Mouse (Mus musculus): ENCODE results near the gene Relch. TPM values are rescaled to one million over a fixed set of nuclear protein-coding genes. Genes with fewer than 3 reads are reported as not detected.
"Not testable (repeated sequence)": the region's sequence is repeated elsewhere in the genome, so short reads cannot be mapped to it uniquely, and the experiment has no call there.

Gene Relch
- polyA plus RNA-seq, 1 experiment from 2014 or later: 50.0 TPM

DNA sequence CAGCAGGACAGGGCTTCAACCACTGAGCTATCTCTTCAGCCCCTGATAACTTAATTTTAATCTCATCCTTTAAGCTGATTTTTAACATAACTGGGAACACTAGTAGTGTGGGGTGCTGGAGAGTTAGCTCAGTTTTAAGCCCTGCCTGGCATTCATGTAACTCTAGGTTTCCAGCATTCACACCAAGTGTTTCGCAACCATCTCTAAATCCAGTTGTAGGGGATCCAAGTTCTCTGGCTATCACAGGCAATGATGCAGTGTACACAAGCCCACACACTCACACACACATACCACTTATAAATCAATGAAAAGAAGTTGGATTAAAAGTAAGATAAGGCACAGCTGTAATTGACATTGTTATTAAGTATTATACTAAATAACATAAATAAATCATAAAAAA, 54.7 kb downstream of the Relch start:
- Histone ChIP-seq H3K27ac (replicated peaks; ENCODE audit: low read depth, low read length) (no peak overlapping the region), H3K36me3 (ENCODE audit: control insufficient read depth, insufficient read depth, low read length) (peaks cover 44% of the 10 kb centered on the region), H3K27me3 (ENCODE audit: control insufficient read depth, insufficient read depth, low read length) (no peaks in the 10 kb centered on the region), H3K9me3 (ENCODE audit: control insufficient read depth, low read length) (no peaks in the 10 kb centered on the region), H3K9ac (replicated peaks; ENCODE audit: low read length) (no peak overlapping the region), H3K4me3 (replicated peaks; ENCODE audit: low read depth, low read length) (no peak overlapping the region), H3K4me1 (ENCODE audit: control insufficient read depth, insufficient read depth, low read length) (no peaks in the 10 kb centered on the region), H3K4me2 (ENCODE audit: low read length) (no peak overlapping the region)
- ATAC-seq (ENCODE audit: low FRiP score, low TSS enrichment) (no peak), DNase-seq (no peak)
- WGBS: 98% methylated on average over 1 of the region's 1 CpGs

DNA sequence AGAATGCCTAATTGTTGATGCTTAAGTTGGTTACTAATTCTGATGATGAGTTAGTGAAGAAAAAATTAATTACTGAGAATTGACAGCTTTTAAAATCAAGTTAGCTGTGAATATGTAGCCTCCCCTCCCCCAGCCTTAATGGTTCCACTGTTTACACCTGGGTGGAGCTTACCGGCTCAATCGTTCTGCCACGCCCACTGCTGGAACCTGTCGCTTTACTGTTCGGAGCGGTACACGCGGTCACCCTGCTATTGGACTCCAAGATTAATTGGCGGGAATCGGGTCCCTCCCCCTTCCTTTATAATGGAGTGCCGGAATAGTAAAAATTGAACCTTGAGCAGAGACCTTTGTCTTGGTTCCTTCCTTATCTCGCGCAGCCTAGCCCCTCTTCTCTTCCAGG, 65.6 kb downstream of the Relch start:
- peaks cover 31% of the 10 kb centered on the region for H3K36me3 ChIP-seq (ENCODE audit: control insufficient read depth, insufficient read depth, low read length)
- not testable (repeated sequence) for H3K4me2 ChIP-seq (ENCODE audit: low read length); H3K27ac ChIP-seq (replicated peaks; ENCODE audit: low read depth, low read length); H3K4me3 ChIP-seq (replicated peaks; ENCODE audit: low read depth, low read length); H3K9me3 ChIP-seq (ENCODE audit: control insufficient read depth, low read length); H3K27me3 ChIP-seq (ENCODE audit: control insufficient read depth, insufficient read depth, low read length); DNase-seq; H3K9ac ChIP-seq (replicated peaks; ENCODE audit: low read length); ATAC-seq (ENCODE audit: low FRiP score, low TSS enrichment); H3K4me1 ChIP-seq (ENCODE audit: control insufficient read depth, insufficient read depth, low read length)
- 99% methylated on average over 13 of the region's 13 CpGs for WGBS

DNA sequence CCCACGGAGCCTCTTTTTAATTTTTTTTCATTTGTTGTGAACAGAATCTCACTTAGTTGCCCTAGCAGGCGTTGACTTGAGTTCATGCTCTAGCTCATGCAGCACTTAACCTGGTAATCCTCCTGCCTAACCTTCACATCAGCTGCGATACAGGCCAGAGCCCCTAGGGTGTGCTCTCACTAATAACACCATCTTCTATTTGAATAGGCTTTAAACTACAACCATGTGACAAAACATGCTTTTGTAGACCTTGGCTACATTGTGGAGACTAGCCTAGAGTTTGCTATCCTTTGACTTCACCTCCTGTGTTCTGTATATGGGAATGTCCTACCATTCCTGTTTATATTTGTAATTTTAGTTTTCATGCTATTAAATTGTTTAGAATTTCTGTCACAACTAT, 71.7 kb downstream of the Relch start:
- Histone ChIP-seq H3K9ac (replicated peaks; ENCODE audit: low read length) (no peak overlapping the region), H3K27me3 (ENCODE audit: control insufficient read depth, insufficient read depth, low read length) (no peaks in the 10 kb centered on the region), H3K4me1 (ENCODE audit: control insufficient read depth, insufficient read depth, low read length) (no peaks in the 10 kb centered on the region), H3K36me3 (ENCODE audit: control insufficient read depth, insufficient read depth, low read length) (peaks cover 36% of the 10 kb centered on the region), H3K27ac (replicated peaks; ENCODE audit: low read depth, low read length) (no peak overlapping the region), H3K4me2 (ENCODE audit: low read length) (no peak overlapping the region), H3K9me3 (ENCODE audit: control insufficient read depth, low read length) (no peaks in the 10 kb centered on the region), H3K4me3 (replicated peaks; ENCODE audit: low read depth, low read length) (no peak overlapping the region)
- DNase-seq (peak; percentile 6), ATAC-seq (ENCODE audit: low FRiP score, low TSS enrichment) (no peak)
- WGBS: 77% methylated on average over 3 of the region's 3 CpGs

DNA sequence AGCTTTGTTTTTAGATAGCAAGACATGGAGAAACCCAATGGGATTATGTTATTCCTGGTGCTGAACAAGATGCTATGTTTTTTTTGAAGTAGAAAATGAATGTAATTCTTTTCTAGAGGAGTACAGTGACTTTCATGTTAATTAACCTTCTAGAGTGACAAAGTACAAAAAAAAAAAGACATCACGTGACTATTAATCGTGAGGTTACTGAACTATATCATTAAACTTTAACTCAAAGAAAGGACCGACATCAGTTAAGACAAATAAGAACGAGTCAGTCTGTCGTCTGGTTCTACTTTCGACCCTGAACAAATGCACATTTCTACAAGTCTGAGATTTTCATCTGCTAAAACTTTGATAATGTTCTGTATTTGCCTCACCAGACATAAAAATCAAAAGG, 74.7 kb downstream of the Relch start:
- Histone ChIP-seq H3K4me2 (ENCODE audit: low read length) (no peak overlapping the region), H3K9me3 (ENCODE audit: control insufficient read depth, low read length) (no peaks in the 10 kb centered on the region), H3K27me3 (ENCODE audit: control insufficient read depth, insufficient read depth, low read length) (no peaks in the 10 kb centered on the region), H3K4me3 (replicated peaks; ENCODE audit: low read depth, low read length) (no peak overlapping the region), H3K4me1 (ENCODE audit: control insufficient read depth, insufficient read depth, low read length) (no peaks in the 10 kb centered on the region), H3K9ac (replicated peaks; ENCODE audit: low read length) (no peak overlapping the region), H3K27ac (replicated peaks; ENCODE audit: low read depth, low read length) (no peak overlapping the region), H3K36me3 (ENCODE audit: control insufficient read depth, insufficient read depth, low read length) (peaks cover 51% of the 10 kb centered on the region)
- ATAC-seq (ENCODE audit: low FRiP score, low TSS enrichment) (no peak), DNase-seq (no peak)
- 95% methylated on average over 6 of the region's 6 CpGs for WGBS

DNA sequence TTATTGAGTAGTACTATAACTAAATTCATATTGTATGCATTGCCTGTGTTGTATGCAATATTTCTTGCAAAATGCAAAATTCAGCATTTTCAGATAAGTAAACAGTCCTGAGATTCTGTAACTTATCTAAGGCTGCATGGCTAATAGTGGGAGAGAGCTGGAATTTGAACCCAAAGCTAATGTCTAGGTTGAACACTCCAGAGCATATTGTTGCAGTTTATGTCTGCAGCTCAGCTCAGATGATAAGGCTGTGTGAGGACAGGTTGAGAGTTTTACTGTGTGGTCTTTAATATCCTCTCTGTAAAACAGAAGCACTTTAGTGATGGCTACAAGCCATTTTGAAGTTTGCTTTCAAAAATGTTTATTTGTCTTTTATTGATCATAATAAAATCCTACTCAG, 75.8 kb downstream of the Relch start:
- no peaks in the 10 kb centered on the region for H3K9me3 ChIP-seq (ENCODE audit: control insufficient read depth, low read length)
- H3K36me3 ChIP-seq (ENCODE audit: control insufficient read depth, insufficient read depth, low read length): peaks cover 59% of the 10 kb centered on the region
- no peak overlapping the region for H3K9ac ChIP-seq (replicated peaks; ENCODE audit: low read length)
- H3K4me2 ChIP-seq (ENCODE audit: low read length): no peak overlapping the region
- ATAC-seq (ENCODE audit: low FRiP score, low TSS enrichment) (no peak), DNase-seq (no peak)
- H3K27me3 ChIP-seq (ENCODE audit: control insufficient read depth, insufficient read depth, low read length): no peaks in the 10 kb centered on the region
- no peak overlapping the region for H3K27ac ChIP-seq (replicated peaks; ENCODE audit: low read depth, low read length)
- H3K4me1 ChIP-seq (ENCODE audit: control insufficient read depth, insufficient read depth, low read length): no peaks in the 10 kb centered on the region
- no peak overlapping the region for H3K4me3 ChIP-seq (replicated peaks; ENCODE audit: low read depth, low read length)

DNA sequence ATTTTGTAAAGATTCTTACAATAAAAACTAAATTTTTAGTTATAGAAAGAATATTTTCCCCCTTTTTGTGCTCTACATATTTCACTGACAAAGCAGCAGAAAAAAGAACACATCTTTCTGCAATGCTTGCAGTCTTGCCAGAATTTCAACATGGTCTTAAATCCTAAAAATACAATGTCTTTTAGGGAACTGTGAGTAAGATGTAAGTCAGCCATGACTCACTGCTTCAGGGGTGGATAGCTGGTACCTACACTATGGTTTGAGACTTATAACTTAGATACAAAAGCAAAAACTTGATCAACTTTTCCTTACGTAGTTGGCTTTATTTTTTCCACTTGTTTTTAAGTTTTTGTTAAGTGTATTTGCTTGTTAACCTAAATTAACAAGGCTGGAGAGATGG, 78.8 kb downstream of the Relch start:
- DNase-seq (no peak), ATAC-seq (ENCODE audit: low FRiP score, low TSS enrichment) (no peak)
- H3K27me3 ChIP-seq (ENCODE audit: control insufficient read depth, insufficient read depth, low read length): no peaks in the 10 kb centered on the region
- H3K4me3 ChIP-seq (replicated peaks; ENCODE audit: low read depth, low read length): no peak overlapping the region
- WGBS: 92% methylated on average over 1 of the region's 1 CpGs
- H3K36me3 ChIP-seq (ENCODE audit: control insufficient read depth, insufficient read depth, low read length): peaks cover 67% of the 10 kb centered on the region
- no peaks in the 10 kb centered on the region for H3K9me3 ChIP-seq (ENCODE audit: control insufficient read depth, low read length)
- no peaks in the 10 kb centered on the region for H3K4me1 ChIP-seq (ENCODE audit: control insufficient read depth, insufficient read depth, low read length)
- no peak overlapping the region for H3K4me2 ChIP-seq (ENCODE audit: low read length)
- H3K9ac ChIP-seq (replicated peaks; ENCODE audit: low read length): no peak overlapping the region
- H3K27ac ChIP-seq (replicated peaks; ENCODE audit: low read depth, low read length): no peak overlapping the region

DNA sequence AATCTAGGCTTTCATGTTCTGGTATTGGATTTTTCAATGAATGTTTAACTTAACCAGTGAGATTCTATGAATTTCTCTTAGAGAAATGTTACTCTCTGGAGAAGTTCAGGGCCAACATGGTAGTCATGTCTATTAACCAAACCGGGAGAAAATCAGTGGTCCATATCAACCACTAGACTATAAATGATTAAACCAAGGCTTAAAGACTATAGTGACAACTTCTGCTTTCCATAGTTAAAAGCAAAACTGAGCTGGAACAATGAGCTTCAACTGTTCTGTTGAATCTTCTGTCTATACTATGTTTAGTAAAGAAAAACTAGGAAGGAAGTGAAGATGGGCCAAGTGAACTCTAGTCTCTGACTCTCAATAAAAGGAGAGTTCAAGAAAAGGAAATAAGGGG, 82.8 kb downstream of the Relch start:
- WGBS: 95% methylated on average over 1 of the region's 1 CpGs
- Histone ChIP-seq H3K4me2 (ENCODE audit: low read length) (no peak overlapping the region), H3K4me1 (ENCODE audit: control insufficient read depth, insufficient read depth, low read length) (no peaks in the 10 kb centered on the region), H3K4me3 (replicated peaks; ENCODE audit: low read depth, low read length) (no peak overlapping the region), H3K27ac (replicated peaks; ENCODE audit: low read depth, low read length) (no peak overlapping the region), H3K27me3 (ENCODE audit: control insufficient read depth, insufficient read depth, low read length) (no peaks in the 10 kb centered on the region), H3K36me3 (ENCODE audit: control insufficient read depth, insufficient read depth, low read length) (peaks cover 67% of the 10 kb centered on the region), H3K9ac (replicated peaks; ENCODE audit: low read length) (no peak overlapping the region), H3K9me3 (ENCODE audit: control insufficient read depth, low read length) (no peaks in the 10 kb centered on the region)
- ATAC-seq (ENCODE audit: low FRiP score, low TSS enrichment) (no peak), DNase-seq (no peak)

DNA sequence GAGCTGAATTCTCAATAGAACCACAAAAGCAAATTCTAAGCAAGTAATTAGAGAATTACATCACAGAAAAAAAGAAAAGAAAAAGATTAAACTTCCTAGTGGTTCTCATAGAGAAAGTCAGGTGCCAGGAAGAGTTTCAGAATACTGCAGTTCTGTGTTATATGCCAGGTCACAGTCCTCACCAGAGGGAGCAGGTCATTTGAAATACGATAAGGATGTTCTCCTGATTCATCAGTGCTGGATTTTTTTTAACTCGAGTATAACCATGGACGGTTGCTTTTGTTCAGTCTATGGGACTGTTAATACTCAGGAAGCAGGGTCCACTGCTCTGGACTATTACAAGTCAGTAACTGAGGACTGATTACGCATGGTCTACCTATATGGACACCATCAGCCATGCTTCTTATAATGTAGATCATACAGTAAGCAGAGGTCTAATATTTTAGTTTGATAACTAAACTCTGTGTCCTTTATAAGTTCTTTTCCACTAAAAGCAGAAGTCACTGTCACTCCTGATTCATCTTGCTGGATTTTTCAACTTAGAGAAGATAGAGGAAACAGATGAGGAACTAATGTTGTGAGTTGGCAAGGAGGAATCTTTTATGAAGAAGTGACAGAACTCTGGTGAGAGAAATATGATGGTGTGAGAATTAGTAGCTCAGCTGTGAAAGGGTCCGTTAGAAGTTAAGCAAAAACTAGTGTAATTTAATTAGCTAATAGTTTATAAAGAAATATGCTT, 83.4 kb downstream of the Relch start:
- ATAC-seq (ENCODE audit: low FRiP score, low TSS enrichment): no peak
- no peak overlapping the region for H3K4me2 ChIP-seq (ENCODE audit: low read length)
- no peaks in the 10 kb centered on the region for H3K4me1 ChIP-seq (ENCODE audit: control insufficient read depth, insufficient read depth, low read length)
- H3K27me3 ChIP-seq (ENCODE audit: control insufficient read depth, insufficient read depth, low read length): no peaks in the 10 kb centered on the region
- no peak overlapping the region for H3K4me3 ChIP-seq (replicated peaks; ENCODE audit: low read depth, low read length)
- peaks cover 65% of the 10 kb centered on the region for H3K36me3 ChIP-seq (ENCODE audit: control insufficient read depth, insufficient read depth, low read length)
- H3K27ac ChIP-seq (replicated peaks; ENCODE audit: low read depth, low read length): no peak overlapping the region
- H3K9ac ChIP-seq (replicated peaks; ENCODE audit: low read length): no peak overlapping the region
- no peaks in the 10 kb centered on the region for H3K9me3 ChIP-seq (ENCODE audit: control insufficient read depth, low read length)
- 93% methylated on average over 5 of the region's 5 CpGs for WGBS
- no peak for DNase-seq

DNA sequence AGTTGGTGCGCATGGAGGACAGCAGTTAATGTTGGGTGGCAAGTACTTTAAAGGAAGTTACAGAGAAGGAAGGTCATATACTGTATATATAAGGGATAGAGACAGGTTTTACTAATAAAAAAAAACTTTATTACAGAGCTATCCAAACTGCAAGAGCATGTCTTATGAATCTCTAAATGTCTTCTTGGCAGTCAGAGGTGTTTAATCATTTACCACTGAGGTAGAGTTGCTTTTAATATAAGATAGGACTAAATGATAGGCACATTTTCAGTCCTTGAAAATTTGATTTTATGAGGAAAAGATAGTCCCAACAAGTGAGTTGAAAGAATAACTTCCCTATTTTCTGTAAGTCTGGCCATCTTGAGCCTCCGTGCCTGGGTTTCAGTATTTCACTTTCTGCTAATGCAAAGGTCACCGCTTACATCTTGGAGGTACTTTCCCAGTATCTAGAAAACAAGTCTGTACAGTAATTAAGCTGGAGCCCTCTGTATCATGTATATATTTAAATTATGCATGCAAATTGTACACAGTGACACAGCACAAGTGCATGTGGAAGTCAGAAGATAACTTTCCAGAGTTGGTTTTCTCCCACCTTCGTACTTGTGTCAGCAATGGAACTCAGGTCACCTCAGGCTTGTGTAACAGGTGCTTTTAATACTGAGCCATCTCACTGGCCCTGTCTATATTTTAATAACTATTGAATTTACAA, 84.6 kb downstream of the Relch start:
- no peak overlapping the region for H3K27ac ChIP-seq (replicated peaks; ENCODE audit: low read depth, low read length)
- WGBS: 95% methylated on average over 4 of the region's 4 CpGs
- no peak for ATAC-seq (ENCODE audit: low FRiP score, low TSS enrichment)

More for the DNA sequence above, 84.6 kb downstream of the Relch start:
- no peak overlapping the region for H3K4me2 ChIP-seq (ENCODE audit: low read length)
- no peaks in the 10 kb centered on the region for H3K27me3 ChIP-seq (ENCODE audit: control insufficient read depth, insufficient read depth, low read length)
- H3K4me1 ChIP-seq (ENCODE audit: control insufficient read depth, insufficient read depth, low read length): no peaks in the 10 kb centered on the region
- no peaks in the 10 kb centered on the region for H3K9me3 ChIP-seq (ENCODE audit: control insufficient read depth, low read length)
- no peak overlapping the region for H3K9ac ChIP-seq (replicated peaks; ENCODE audit: low read length)
- H3K36me3 ChIP-seq (ENCODE audit: control insufficient read depth, insufficient read depth, low read length): peaks cover 66% of the 10 kb centered on the region
- no peak for DNase-seq
- H3K4me3 ChIP-seq (replicated peaks; ENCODE audit: low read depth, low read length): no peak overlapping the region

Data from midbrain, embryonic 14.5 days (tissue).